Mouse (Mus musculus) ES-Bruce4 (cell line): ENCODE measurements around the gene Irf8. TPM values are rescaled to one million over a fixed set of nuclear protein-coding genes. Genes with fewer than 3 reads are reported as not detected.
"Not testable (repeated sequence)": the region's sequence is repeated elsewhere in the genome, so short reads cannot be mapped to it uniquely, and the experiment has no call there.

Source experiments
- H3K27ac ChIP-seq: 2 replicates; pipeline ENCODE4 v1.5.1; 2012; ENCODE audit warnings: low read length, inconsistent platforms; ENCODE audit not compliant: insufficient read depth
- H3K27me3 ChIP-seq: 2 replicates; pipeline ENCODE4 v1.6.1; 2012; ENCODE audit warnings: mild to moderate bottlenecking, low read length, inconsistent platforms; ENCODE audit not compliant: control insufficient read depth, poor library complexity, insufficient read depth, severe bottlenecking
- H3K36me3 ChIP-seq: 2 replicates; pipeline ENCODE4 v1.6.1; 2012; ENCODE audit warnings: inconsistent platforms, mild to moderate bottlenecking, low read length, moderate library complexity; ENCODE audit not compliant: control insufficient read depth, poor library complexity, insufficient read depth, severe bottlenecking
- H3K4me1 ChIP-seq: one replicate; pipeline ENCODE4 v1.8.1; 2011; ENCODE audit warnings: low read length; ENCODE audit not compliant: control insufficient read depth, insufficient read depth
- H3K4me3 ChIP-seq: 2 replicates; pipeline ENCODE4 v1.5.1; 2011; ENCODE audit warnings: low read depth, mild to moderate bottlenecking, low read length
- H3K9ac ChIP-seq: 2 replicates; pipeline ENCODE4 v1.6.1; 2012; ENCODE audit warnings: low read depth, mild to moderate bottlenecking, inconsistent platforms; ENCODE audit not compliant: poor library complexity, severe bottlenecking
- H3K9me3 ChIP-seq: replicated peaks from 2 replicates; pipeline ENCODE4 v1.6.1; 2012; ENCODE audit warnings: mild to moderate bottlenecking, low read length, inconsistent platforms; ENCODE audit not compliant: control insufficient read depth, poor library complexity, insufficient read depth, severe bottlenecking
- CTCF ChIP-seq: IDR thresholded peaks from one replicate; pipeline ENCODE4 v1.8.1; 2011; ENCODE audit warnings: low read depth, low read length
- EP300 ChIP-seq: IDR thresholded peaks from 2 replicates; pipeline ENCODE4 v1.6.1; 2011; ENCODE audit warnings: low read depth, low read length; ENCODE audit not compliant: insufficient read depth
- POLR2A ChIP-seq: IDR thresholded peaks from one replicate; pipeline ENCODE4 v1.8.1; 2011; ENCODE audit warnings: low read length; ENCODE audit not compliant: insufficient read depth
- polyA plus RNA-seq: library from polyadenylated mRNA; stranded (reverse); fragments of >200 nt; gene quantifications from 2 replicates; pipeline ENCODE4 v1.2.4, GENCODE M21; 2011; ENCODE audit warnings: low read depth; ENCODE audit not compliant: missing spikeins, insufficient read depth, insufficient read length

Gene Irf8
- polyA plus RNA-seq, 1 experiment, result 0.91 TPM

DNA sequence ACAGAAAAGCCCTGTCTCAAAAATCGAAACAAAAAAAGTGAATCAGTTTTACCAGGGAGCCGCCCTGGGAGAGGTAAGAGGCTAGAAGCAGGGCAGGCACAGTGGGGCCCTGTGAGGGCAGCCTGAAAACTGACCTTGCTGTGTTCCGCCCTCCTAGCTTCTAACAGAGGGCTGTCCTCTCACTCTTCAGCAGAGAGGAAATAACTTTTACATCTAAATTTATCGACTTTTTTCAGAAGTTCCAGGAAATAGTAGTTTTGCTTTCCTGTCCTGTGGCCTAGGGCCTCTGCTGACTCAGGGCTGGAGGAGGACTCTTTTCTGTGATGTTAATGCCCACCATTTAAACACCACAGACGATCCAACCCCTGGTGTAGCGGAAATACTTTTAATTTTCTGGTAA is 21.0 kb upstream of the Irf8 start:
- Histone ChIP-seq H3K9ac (no peak overlapping the region), H3K27ac (no peak overlapping the region), H3K27me3 (no peaks in the 10 kb centered on the region), H3K36me3 (no peaks in the 10 kb centered on the region), H3K4me3 (no peak overlapping the region), H3K4me1 (no peaks in the 10 kb centered on the region), H3K9me3 (no peaks in the 10 kb centered on the region)
- no peak for TF ChIP-seq POLR2A
- TF ChIP-seq CTCF, result no peak
- no peak for TF ChIP-seq EP300

DNA sequence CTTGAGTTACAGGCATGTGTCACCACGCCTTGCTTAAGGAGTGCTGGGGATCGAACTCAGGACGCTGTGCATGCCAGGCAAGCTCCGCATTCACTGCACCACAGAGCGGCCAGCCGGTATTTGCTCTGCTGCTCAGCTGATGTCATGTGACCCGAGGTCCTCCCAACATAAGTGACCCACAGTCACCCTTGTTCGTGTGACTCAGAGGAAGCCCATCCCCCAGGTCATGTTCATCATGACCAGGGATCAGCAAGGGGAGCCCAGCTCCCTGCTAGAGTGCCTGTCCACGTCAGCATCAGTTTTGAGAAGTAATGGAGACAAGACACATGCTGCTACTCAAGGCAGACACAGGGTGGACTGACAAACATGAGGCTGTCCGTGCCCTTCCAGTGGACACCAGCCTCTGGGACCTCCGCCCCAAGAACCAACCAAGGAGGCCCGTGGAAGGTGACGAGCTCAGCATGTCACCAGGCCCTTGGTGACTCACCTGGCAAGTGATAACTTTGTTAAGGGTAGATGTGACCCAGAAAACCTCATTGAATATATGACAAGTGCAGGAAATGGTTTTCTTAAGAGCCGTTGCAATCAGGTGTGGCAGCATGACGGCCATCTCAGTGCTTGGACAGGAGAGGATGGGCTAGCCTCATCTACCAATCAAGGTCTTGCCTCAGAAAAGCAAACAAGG is 20.0 kb upstream of the Irf8 start:
- no peaks in the 10 kb centered on the region for H3K36me3 ChIP-seq
- H3K27ac ChIP-seq, result no peak overlapping the region
- TF ChIP-seq POLR2A (no peak), EP300 (no peak), CTCF (no peak)
- no peaks in the 10 kb centered on the region for H3K27me3 ChIP-seq
- H3K9ac ChIP-seq, result no peak overlapping the region
- no peak overlapping the region for H3K4me3 ChIP-seq
- no peaks in the 10 kb centered on the region for H3K4me1 ChIP-seq
- no peaks in the 10 kb centered on the region for H3K9me3 ChIP-seq

DNA sequence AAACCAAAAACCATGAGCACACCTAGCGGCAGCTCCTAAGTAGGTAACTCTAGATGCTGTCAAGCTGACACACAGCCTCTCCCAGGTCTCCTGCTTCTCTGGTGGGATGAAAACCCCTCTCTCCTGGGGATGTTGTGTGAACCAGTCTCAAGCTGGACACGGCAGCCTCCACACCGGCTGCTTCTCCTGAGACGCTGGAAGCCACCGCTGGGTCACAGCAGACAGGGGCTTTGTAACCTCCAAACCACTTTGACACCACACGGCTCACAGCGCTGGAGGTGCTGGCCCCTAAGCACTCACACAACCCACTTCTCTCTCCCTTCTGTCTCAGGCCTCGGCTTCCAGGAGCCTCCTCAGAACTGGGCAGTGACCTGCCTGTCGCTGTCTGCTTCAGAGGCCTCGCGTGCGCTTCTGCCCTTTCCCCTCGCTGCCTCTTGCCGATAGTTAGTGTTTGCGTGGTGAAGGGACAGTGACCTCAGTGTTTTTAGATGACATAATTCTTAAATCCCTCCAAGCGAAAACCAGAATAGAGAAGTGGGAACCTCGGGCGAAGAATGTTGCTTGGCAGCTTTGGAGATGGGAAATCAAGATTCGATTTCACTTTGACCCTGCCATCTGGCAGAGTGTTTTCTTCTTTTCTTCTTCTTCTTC is 16.4 kb upstream of the Irf8 start:
- Histone ChIP-seq H3K27me3 (no peaks in the 10 kb centered on the region), H3K36me3 (no peaks in the 10 kb centered on the region), H3K4me1 (no peaks in the 10 kb centered on the region), H3K9ac (no peak overlapping the region), H3K4me3 (no peak overlapping the region), H3K27ac (no peak overlapping the region), H3K9me3 (no peaks in the 10 kb centered on the region)
- TF ChIP-seq EP300 (no peak), POLR2A (no peak), CTCF (no peak)

DNA sequence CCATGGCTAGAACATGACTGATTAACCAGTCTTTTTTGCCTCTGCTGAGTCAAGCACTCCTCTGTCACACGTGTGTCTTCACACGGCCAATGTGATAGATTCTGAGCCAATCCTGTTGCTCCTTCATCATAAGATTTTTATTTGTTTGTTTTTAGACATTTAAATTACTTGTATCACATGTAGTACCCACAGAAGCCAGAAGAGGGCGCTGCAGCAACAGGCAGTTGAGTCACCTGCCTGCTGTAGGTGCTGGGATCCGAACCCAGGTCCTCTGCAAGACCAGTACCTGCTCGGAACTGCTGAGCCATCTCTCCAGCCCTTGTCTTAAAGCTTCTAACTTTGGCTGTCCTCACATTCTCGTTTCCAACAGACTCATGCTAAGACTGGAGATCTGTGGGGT is 13.1 kb upstream of the Irf8 start:
- H3K27ac ChIP-seq, result no peak overlapping the region
- TF ChIP-seq CTCF (peak; percentile 53), POLR2A (no peak), EP300 (no peak)
- H3K9ac ChIP-seq, result no peak overlapping the region
- no peaks in the 10 kb centered on the region for H3K36me3 ChIP-seq
- H3K4me3 ChIP-seq, result no peak overlapping the region
- no peaks in the 10 kb centered on the region for H3K9me3 ChIP-seq
- no peaks in the 10 kb centered on the region for H3K27me3 ChIP-seq
- H3K4me1 ChIP-seq, result no peaks in the 10 kb centered on the region

DNA sequence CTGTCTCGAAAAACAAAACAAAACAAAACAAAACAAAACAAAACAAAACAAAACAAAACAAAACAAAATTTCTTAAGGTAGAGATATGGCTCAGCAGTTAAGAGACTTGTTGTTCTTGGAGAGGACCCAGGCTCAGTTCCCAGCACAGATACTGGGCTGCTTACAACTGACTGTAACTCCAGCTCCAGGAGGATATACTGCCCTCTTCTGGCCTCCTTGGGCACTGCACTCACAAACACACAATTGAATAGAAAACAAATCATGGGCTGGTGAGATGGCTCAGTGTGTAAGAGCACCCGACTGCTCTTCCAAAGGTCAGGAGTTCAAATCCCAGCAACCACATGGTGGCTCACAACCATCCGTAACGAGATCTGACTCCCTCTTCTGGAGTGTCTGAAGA is 12.1 kb upstream of the Irf8 start:
- not testable (repeated sequence) for H3K27me3 ChIP-seq, H3K27ac ChIP-seq
- peak; percentile 45 for TF ChIP-seq CTCF

DNA sequence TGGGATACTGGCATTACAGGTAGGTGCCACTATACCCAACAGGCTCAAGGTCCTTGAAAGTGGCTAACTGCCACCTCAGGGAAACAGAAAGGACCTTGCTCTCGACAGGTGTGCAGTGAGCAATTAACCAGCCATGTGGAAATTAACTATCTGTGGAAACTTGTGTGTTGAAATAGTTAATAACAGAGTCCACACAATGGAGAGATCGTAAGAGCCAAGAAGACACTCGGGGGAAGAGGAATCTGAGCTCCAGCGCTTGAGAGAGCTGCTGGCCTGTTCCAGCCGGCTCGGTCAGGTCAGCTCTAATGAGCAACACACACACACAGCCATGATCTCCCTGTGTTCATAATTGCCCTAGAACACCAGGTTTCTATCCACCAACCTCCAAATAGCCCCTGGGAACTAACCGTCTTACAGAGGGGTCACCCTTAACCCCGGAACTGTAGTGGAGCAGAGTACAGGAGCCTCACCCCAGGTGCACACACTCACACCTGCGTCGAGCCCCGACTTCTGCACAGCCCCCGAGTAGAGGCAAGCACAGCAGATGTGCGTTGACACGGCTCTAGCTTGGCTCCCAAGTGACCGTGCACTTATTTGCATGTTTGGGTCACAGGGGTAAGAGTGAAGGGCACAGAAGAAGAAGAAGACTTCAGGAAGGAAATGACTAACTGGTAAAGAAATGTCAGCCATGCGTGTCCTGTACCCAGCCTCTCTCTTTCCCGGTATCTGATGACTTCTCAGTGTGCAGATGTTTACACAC is 11.2 kb upstream of the Irf8 start:
- Histone ChIP-seq H3K4me3 (no peak overlapping the region), H3K9ac (no peak overlapping the region), H3K27ac (no peak overlapping the region), H3K4me1 (no peaks in the 10 kb centered on the region), H3K9me3 (no peaks in the 10 kb centered on the region), H3K27me3 (no peaks in the 10 kb centered on the region), H3K36me3 (no peaks in the 10 kb centered on the region)
- TF ChIP-seq EP300 (no peak), POLR2A (no peak), CTCF (no peak)

More for the DNA sequence above, 12.1 kb upstream of the Irf8 start:
- H3K4me3 ChIP-seq, H3K4me1 ChIP-seq, H3K36me3 ChIP-seq, H3K9ac ChIP-seq, H3K9me3 ChIP-seq: not testable (repeated sequence)
